11 mouse cellular contexts compared by ENCODE assay signal in genomic region chr12:51735840-51736271, GRCm38 (mm10). TPM values are rescaled to one million over a fixed set of nuclear protein-coding genes. Genes with fewer than 3 reads are reported as not detected.
A peak's percentile ranks its signal among the peaks of the same experiment; 100 is the strongest.
DNase-seq lines count a peak whose midpoint lies in the region; ATAC-seq and TF ChIP-seq lines count a peak whose summit lies in the region.
"Had no signal": no experiment of that assay in that cellular context is flagged by ENCODE, and none has a peak within 500 bp of the region (broad histone marks: within the 10 kb centered on the region; RNA-seq: fewer than 3 reads in every experiment).

No protein-coding gene starts in this region.

- TF ChIP-seq POLR2A in myocyte (IDR thresholded peaks at IDR 0.05; ENCODE audit: insufficient read length, low read depth): no peak

- peaks cover 2% of the 10 kb centered on the region; the same call in 1 of the 2 replicates for H3K36me3 ChIP-seq in kidney, embryonic 15.5 days
- no peaks in the 10 kb centered on the region for H3K36me3 ChIP-seq in heart, embryonic 15.5 days
- no peaks in the 10 kb centered on the region for H3K36me3 ChIP-seq in myocyte (ENCODE audit: control insufficient read depth, insufficient read depth)

- H3K4me1 ChIP-seq in kidney, embryonic 15.5 days: peaks cover 28% of the 10 kb centered on the region
- H3K4me1 ChIP-seq in heart, embryonic 15.5 days (replicated peaks): peaks cover 34% of the 10 kb centered on the region

- H3K9ac ChIP-seq in kidney, embryonic 15.5 days: no peak overlapping the region
- H3K9ac ChIP-seq in heart, embryonic 15.5 days: no peak overlapping the region
- H3K9ac ChIP-seq: forebrain, embryonic 13.5 days; neural tube, embryonic 13.5 days had no signal

- ATAC-seq in kidney, embryonic 15.5 days (replicated peaks; ENCODE audit: low FRiP score): peak; percentile 80
- ATAC-seq in heart, embryonic 15.5 days (replicated peaks; ENCODE audit: insufficient number of reproducible peaks, insufficient read depth, low FRiP score, low read depth): peak; percentile 76; the same call in 1 of the 2 replicates
- ATAC-seq in erythroblast, adult 5-6 weeks (replicated peaks; ENCODE audit: low FRiP score, poor library complexity, severe bottlenecking): no peak
- ATAC-seq: forebrain, embryonic 13.5 days; Patski had no signal

- no peaks in the 10 kb centered on the region for H3K79me2 ChIP-seq in myocyte (ENCODE audit: control insufficient read depth, insufficient read depth)

- H3K27ac ChIP-seq in kidney, embryonic 15.5 days: peak overlapping the region; percentile 78
- H3K27ac ChIP-seq in heart, embryonic 15.5 days: peak overlapping the region; percentile 65
- H3K27ac ChIP-seq: forebrain, embryonic 13.5 days; neural tube, embryonic 13.5 days had no signal

- H3ac ChIP-seq in myocyte (ENCODE audit: control insufficient read depth, insufficient read length): no peak overlapping the region

- 33% methylated on average over 7 of the region's 7 CpGs for WGBS in kidney, embryonic 15.5 days
- WGBS in heart, embryonic 15.5 days: 29% methylated on average over 7 of the region's 7 CpGs

- H3K9me3 ChIP-seq in kidney, embryonic 15.5 days (replicated peaks): no peaks in the 10 kb centered on the region
- no peaks in the 10 kb centered on the region for H3K9me3 ChIP-seq in heart, embryonic 15.5 days (replicated peaks)
- H3K9me3 ChIP-seq: forebrain, embryonic 13.5 days; neural tube, embryonic 13.5 days had no signal

- H3K27me3 ChIP-seq in kidney, embryonic 15.5 days: no peaks in the 10 kb centered on the region
- no peaks in the 10 kb centered on the region for H3K27me3 ChIP-seq in heart, embryonic 15.5 days
- H3K27me3 ChIP-seq in myocyte (ENCODE audit: control insufficient read depth, insufficient read depth, insufficient read length): no peaks in the 10 kb centered on the region
- H3K27me3 ChIP-seq: neural tube, embryonic 13.5 days; Patski had no signal

- H3K4me2 ChIP-seq in kidney, embryonic 15.5 days: 0 out of 2 replicates have a peak overlapping the region, but pooled peaks have one; percentile 1
- no peak overlapping the region for H3K4me2 ChIP-seq in heart, embryonic 15.5 days
- H3K4me2 ChIP-seq in myocyte (ENCODE audit: low read depth): peak overlapping the region; percentile 67
- H3K4me2 ChIP-seq: forebrain, embryonic 13.5 days; neural tube, embryonic 13.5 days had no signal

- H3K4me3 ChIP-seq in kidney, embryonic 15.5 days (replicated peaks): no peak overlapping the region
- H3K4me3 ChIP-seq in heart, embryonic 15.5 days: no peak overlapping the region
- no peak overlapping the region for H3K4me3 ChIP-seq in myocyte
- H3K4me3 ChIP-seq: forebrain, embryonic 13.5 days; neural tube, embryonic 13.5 days had no signal

- no peak for DNase-seq in kidney, adult 9 months
- DNase-seq in adrenal gland, adult 2 months: peak; percentile 61
- DNase-seq in T-cell, adult 2 months (ENCODE audit: low spot score): no peak
- DNase-seq: cerebellum, adult 18-20 months had no signal

TF ChIP-seq in myocyte, 11 proteins besides CTCF, POLR2A, EP300 and RAD21:
- TF ChIP-seq MYOG (IDR thresholded peaks at IDR 0.05; ENCODE audit: control insufficient read depth in 1 of 3, insufficient read depth in 1 of 3, insufficient read length in 2 of 3, low read depth in 2 of 3) (peak in 2 of 3 experiments; percentile 33 to 37), E2F4 (IDR thresholded peaks at IDR 0.05; ENCODE audit: insufficient read depth) (no peak), MYOD1 (IDR thresholded peaks at IDR 0.05; ENCODE audit: control insufficient read depth in 1 of 3, insufficient read length in 2 of 3, low read depth in 2 of 3) (peak in 2 of 3 experiments; percentile 4 to 24), USF1 (IDR thresholded peaks at IDR 0.05; ENCODE audit: low read depth) (peak; percentile 40), CEBPB (IDR thresholded peaks at IDR 0.05; ENCODE audit: insufficient read depth, poor library complexity, severe bottlenecking) (no peak), TCF3 (IDR thresholded peaks at IDR 0.05; ENCODE audit: insufficient read length, low read depth) (no peak), SRF (IDR thresholded peaks at IDR 0.05; ENCODE audit: control insufficient read depth, insufficient read length, low read depth) (no peak), MAX (IDR thresholded peaks at IDR 0.05; ENCODE audit: low read depth) (no peak)

RNA-seq across cellular contexts. Expression of gene Strn3, which starts 44.2 kb away (rescaled TPM):
- polyA plus RNA-seq in kidney, embryonic 15.5 days (2015; fragmentation: Nextera tagmentation; extraction: Ambion mirVana): 45.5 and 45.7 TPM in 2 replicates
- total RNA-seq in adrenal gland, adult 2 months (2021): 10 to 100 TPM; 79.5 to 80.8 TPM
- polyA plus RNA-seq in adrenal gland, adult 2 months (2012; rRNA removed): 30.8 and 34.0 TPM in 2 replicates
- 34.9 and 38.4 TPM in 2 replicates for polyA plus RNA-seq in heart, embryonic 15.5 days (2015; fragmentation: Nextera tagmentation; extraction: Ambion mirVana)
- 31.3 TPM for polyA plus RNA-seq in myocyte (2012; fragmentation: generic; extraction: Trizol)
- 26.3 and 34.3 TPM in 2 replicates for total RNA-seq in erythroblast, adult 5-6 weeks (2015; ENCODE audit: low replicate concordance)
- total RNA-seq in erythroblast, adult 5-6 weeks (2017; ENCODE audit: low replicate concordance): 77.8 and 81.8 TPM in 2 replicates

RNA-seq across cellular contexts. Expression of gene Ap4s1, which starts 45.0 kb away (rescaled TPM):
- 31.7 and 32.2 TPM in 2 replicates for polyA plus RNA-seq in kidney, embryonic 15.5 days (2015; fragmentation: Nextera tagmentation; extraction: Ambion mirVana)
- 10 to 100 TPM; 18.5 to 27.9 TPM for total RNA-seq in adrenal gland, adult 2 months (2021)
- 6.6 and 7.1 TPM in 2 replicates for polyA plus RNA-seq in adrenal gland, adult 2 months (2012; rRNA removed)
- 32.7 and 37.5 TPM in 2 replicates for polyA plus RNA-seq in heart, embryonic 15.5 days (2015; fragmentation: Nextera tagmentation; extraction: Ambion mirVana)
- polyA plus RNA-seq in myocyte (2012; fragmentation: generic; extraction: Trizol): 12.4 TPM
- 14.0 and 23.6 TPM in 2 replicates for total RNA-seq in erythroblast, adult 5-6 weeks (2015; ENCODE audit: low replicate concordance)
- total RNA-seq in erythroblast, adult 5-6 weeks (2017; ENCODE audit: low replicate concordance): 14.4 and 16.4 TPM in 2 replicates
